Mouse (Mus musculus) hindbrain, postnatal 0 days (tissue): ENCODE results near the gene Nol4l. TPM values are rescaled to one million over a fixed set of nuclear protein-coding genes. Genes with fewer than 3 reads are reported as not detected.

Experiments used
- ATAC-seq: fragments of 200-750 bp; cut with Nextera tagmentation; 2 replicates; pipeline ENCODE4 v1.8.0; 2017; ENCODE audit warnings: mild to moderate bottlenecking, moderate TSS enrichment, moderate library complexity
- DNase-seq: peaks from one replicate; pipeline ENCODE4 v3.0.0-alpha.2; 2015; ENCODE audit warnings: low spot score
- H3K27ac ChIP-seq: fragments of 300-500 bp; sonication (generic); 2 replicates; pipeline ENCODE4 v1.5.1; 2014; ENCODE audit warnings: mild to moderate bottlenecking
- H3K27me3 ChIP-seq: fragments of 300-500 bp; sonication (generic); 2 replicates; pipeline ENCODE4 v1.6.1; 2014; ENCODE audit warnings: low read length, mixed read lengths; ENCODE audit not compliant: insufficient read depth
- H3K36me3 ChIP-seq: fragments of 300-500 bp; sonication (generic); 2 replicates; pipeline ENCODE4 v1.6.1; 2014; ENCODE audit warnings: low read length, mixed read lengths; ENCODE audit not compliant: insufficient read depth
- H3K4me1 ChIP-seq: fragments of 300-500 bp; sonication (generic); 2 replicates; pipeline ENCODE4 v1.6.1; 2014; ENCODE audit warnings: antibody characterized with exemption, low read length, mixed read lengths; ENCODE audit not compliant: insufficient read depth
- H3K4me2 ChIP-seq: fragments of 300-500 bp; sonication (generic); 2 replicates; pipeline ENCODE4 v1.6.1; 2014; ENCODE audit warnings: low read depth, mild to moderate bottlenecking, low read length, moderate library complexity, mixed read lengths
- H3K4me3 ChIP-seq: fragments of 300-500 bp; sonication (generic); 2 replicates; pipeline ENCODE4 v1.5.1; 2014; ENCODE audit warnings: low read length
- H3K9ac ChIP-seq: fragments of 300-500 bp; sonication (generic); replicated peaks from 2 replicates; pipeline ENCODE4 v1.6.1; 2014; ENCODE audit warnings: mild to moderate bottlenecking, low read length, moderate library complexity, mixed read lengths
- H3K9me3 ChIP-seq: fragments of 300-500 bp; sonication (generic); 2 replicates; pipeline ENCODE4 v1.6.1; 2016; ENCODE audit warnings: low read length, mixed read lengths
- CTCF ChIP-seq: IDR thresholded peaks from 2 replicates; pipeline ENCODE4 v1.5.1; 2016; ENCODE audit warnings: antibody characterized with exemption, control low read depth, low read depth
- WGBS: fragments of 180-500 bp; shearing (Covaris S2); extraction: QIAGEN DNeasy Blood & Tissue Kit; methylation state at CpG from one replicate; pipeline ENCODE4 v1.1.7; 2014; 5-methylcytosine and 5-hydroxymethylcytosine counted together
- polyA plus RNA-seq: library from polyadenylated mRNA; unstranded; fragments of >200 nt; fragmentation: Nextera tagmentation; extraction: Ambion mirVana; gene quantifications from 2 replicates; pipeline ENCODE4 v1.2.1, GENCODE M21; 2015
- total RNA-seq: library from RNA; depleted of rRNA; stranded (reverse); fragments of >200 nt; gene quantifications from 2 replicates; pipeline ENCODE4 v1.2.3, GENCODE M21; 2014

Nol4l gene
- total and polyA plus RNA-seq, 2 experiments from 2014 or later, result 24.2 to 80.8 TPM

- no peaks in the 10 kb centered on the region for H3K27me3 ChIP-seq
- 89% methylated on average over 3 of the region's 3 CpGs for WGBS
- no peak for ATAC-seq
These were observed 82.1 kb downstream of the Nol4l start for GRCm38 (mm10) chr2:153447719-153448118.

GRCm38 (mm10) chr2:153446476-153446875 lies 83.3 kb downstream of the Nol4l start:
- 25% methylated on average over 4 of the region's 4 CpGs for WGBS
- DNase-seq (no peak), ATAC-seq (no peak)
- Histone ChIP-seq H3K4me2 (no peak overlapping the region), H3K4me1 (peaks cover 11% of the 10 kb centered on the region), H3K27ac (no peak overlapping the region), H3K9ac (no peak overlapping the region), H3K36me3 (no peaks in the 10 kb centered on the region), H3K4me3 (no peak overlapping the region), H3K9me3 (no peaks in the 10 kb centered on the region), H3K27me3 (no peaks in the 10 kb centered on the region)
- no peak for TF ChIP-seq CTCF

More at GRCm38 (mm10) chr2:153447719-153448118, 82.1 kb downstream of the Nol4l start:
- H3K4me3 ChIP-seq, result no peak overlapping the region
- H3K9me3 ChIP-seq, result no peaks in the 10 kb centered on the region
- no peak for DNase-seq
- H3K27ac ChIP-seq, result no peak overlapping the region
- peaks cover 3% of the 10 kb centered on the region for H3K4me1 ChIP-seq
- no peaks in the 10 kb centered on the region for H3K36me3 ChIP-seq
- no peak overlapping the region for H3K9ac ChIP-seq
- TF ChIP-seq CTCF, result no peak
- no peak overlapping the region for H3K4me2 ChIP-seq

- no peaks in the 10 kb centered on the region for H3K9me3 ChIP-seq
- under 1% methylated on average over 8 of the region's 8 CpGs for WGBS
- H3K27ac ChIP-seq, result peak overlapping the region; percentile 77; the same call in 1 of the 2 replicates
- no peaks in the 10 kb centered on the region for H3K36me3 ChIP-seq
- peak overlapping the region; percentile 63 for H3K4me3 ChIP-seq
- H3K27me3 ChIP-seq, result no peaks in the 10 kb centered on the region
- peaks cover 16% of the 10 kb centered on the region for H3K4me1 ChIP-seq
- peak; percentile 81 for TF ChIP-seq CTCF
- H3K4me2 ChIP-seq, result peak overlapping the region; percentile 99
- DNase-seq (peak; percentile 91), ATAC-seq (no peak)
- peak overlapping the region; percentile 70; the same call in 1 of the 2 replicates for H3K9ac ChIP-seq
These were observed 83.8 kb downstream of the Nol4l start for GRCm38 (mm10) chr2:153446017-153446408.

- WGBS, result under 1% methylated on average over 56 of the region's 59 CpGs
- Histone ChIP-seq H3K27me3 (no peaks in the 10 kb centered on the region), H3K36me3 (no peaks in the 10 kb centered on the region), H3K4me1 (peaks cover 21% of the 10 kb centered on the region), H3K9me3 (no peaks in the 10 kb centered on the region), H3K27ac (peak overlapping the region; percentile 77), H3K4me2 (peak overlapping the region; percentile 99), H3K9ac (peak overlapping the region; percentile 70), H3K4me3 (peak overlapping the region; percentile 63)
- TF ChIP-seq CTCF, result no peak
- DNase-seq (peak; percentile 49), ATAC-seq (peak; percentile 54)
These were observed 84.4 kb downstream of the Nol4l start for GRCm38 (mm10) chr2:153445137-153446016.

- H3K9ac ChIP-seq, result peak overlapping the region; percentile 70
- ATAC-seq, result peak; percentile 82
- 0% methylated on average over 37 of the region's 64 CpGs for WGBS
These were observed 85.3 kb downstream of the Nol4l start for GRCm38 (mm10) chr2:153444254-153445136.

GRCm38 (mm10) chr2:153443434-153444240 lies 86.1 kb downstream of the Nol4l start:
- H3K36me3 ChIP-seq, result no peaks in the 10 kb centered on the region
- peaks cover 23% of the 10 kb centered on the region for H3K4me1 ChIP-seq
- no peaks in the 10 kb centered on the region for H3K27me3 ChIP-seq
- no peaks in the 10 kb centered on the region for H3K9me3 ChIP-seq
- H3K4me2 ChIP-seq, result peak overlapping the region; percentile 99
- DNase-seq (peak; percentile 53), ATAC-seq (peak; percentile 70)
- peak overlapping the region; percentile 77 for H3K27ac ChIP-seq
- WGBS, result 2% methylated on average over 55 of the region's 59 CpGs
- no peak for TF ChIP-seq CTCF
- H3K9ac ChIP-seq, result peak overlapping the region; percentile 70
- peak overlapping the region; percentile 63 for H3K4me3 ChIP-seq

More at GRCm38 (mm10) chr2:153444254-153445136, 85.3 kb downstream of the Nol4l start:
- TF ChIP-seq CTCF, result no peak
- Histone ChIP-seq H3K36me3 (no peaks in the 10 kb centered on the region), H3K27ac (peak overlapping the region; percentile 77), H3K4me2 (peak overlapping the region; percentile 99), H3K4me3 (peak overlapping the region; percentile 63), H3K9me3 (no peaks in the 10 kb centered on the region), H3K27me3 (no peaks in the 10 kb centered on the region), H3K4me1 (peaks cover 23% of the 10 kb centered on the region)
- peak; percentile 83 for DNase-seq
